Mouse (Mus musculus): ENCODE data around the gene Avpr1b. TPM values are rescaled to one million over a fixed set of nuclear protein-coding genes. Genes with fewer than 3 reads are reported as not detected.
"Not testable (repeated sequence)": the region's sequence is repeated elsewhere in the genome, so short reads cannot be mapped to it uniquely, and the experiment has no call there.

The Avpr1b gene
- not detected in 2 replicates for polyA plus RNA-seq (2012; rRNA removed)

DNA sequence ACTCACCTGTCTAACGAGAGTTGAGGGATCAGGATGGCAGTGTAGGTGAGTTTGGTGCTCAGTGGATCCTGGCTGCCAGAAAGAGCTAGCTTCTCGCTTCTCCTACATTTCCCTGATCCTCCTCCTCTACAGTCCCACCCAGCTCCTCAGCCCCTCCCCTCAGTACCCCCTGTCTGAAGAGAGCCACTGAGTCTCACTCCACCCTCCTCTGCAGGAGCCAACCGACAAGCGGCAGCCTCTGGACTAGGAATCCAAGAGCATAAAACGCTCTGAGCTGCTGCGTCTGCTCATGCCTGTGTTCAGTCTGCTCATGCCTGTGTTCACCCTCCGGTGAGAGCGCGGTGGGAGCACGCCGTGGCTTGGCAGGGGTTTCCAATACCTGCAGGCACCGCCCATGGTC is at the start of gene Avpr1b:
Gene Avpr1b (plus strand): TSS at position 335 of the 400 bp plus-strand sequence.
- no peak for DNase-seq (ENCODE audit: low spot score)

DNA sequence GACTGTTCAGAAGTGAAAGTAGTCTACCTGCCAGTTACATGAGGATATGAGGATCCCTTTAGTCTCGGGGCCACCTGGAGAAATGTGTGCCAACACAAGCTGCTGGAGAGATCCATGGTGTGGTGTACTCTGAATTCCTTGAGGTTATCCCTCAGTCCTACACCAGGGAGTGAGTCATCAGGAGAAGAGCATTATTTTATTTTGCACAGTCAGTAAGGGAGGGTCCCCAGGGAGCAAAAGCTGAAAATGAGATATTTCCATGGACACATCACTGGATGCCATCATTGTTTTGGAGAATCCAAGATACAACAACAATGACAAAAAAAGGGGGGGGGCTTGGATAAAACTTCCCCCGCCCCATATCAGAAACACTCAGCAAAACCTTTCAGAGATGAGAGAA is 47.1 kb upstream of the Avpr1b start:
- no peak for DNase-seq (ENCODE audit: low spot score)

DNA sequence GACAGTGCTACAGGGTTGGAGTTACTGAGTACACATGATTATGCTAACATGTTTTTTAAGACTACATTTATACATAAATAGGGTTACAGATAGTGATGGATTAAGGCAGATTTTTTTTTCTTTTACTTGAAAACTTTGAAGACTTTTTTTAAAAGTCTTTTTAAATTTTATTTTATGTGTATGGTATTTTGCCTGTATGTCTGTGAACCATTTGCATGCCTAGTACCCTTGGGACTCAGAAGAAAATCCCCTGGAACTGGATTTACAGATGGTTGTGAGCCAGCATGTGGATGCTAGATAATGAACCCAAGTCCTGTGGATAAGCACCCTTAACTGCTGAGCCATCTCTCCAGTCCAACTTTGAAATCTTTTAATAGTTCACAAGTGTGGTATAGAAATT is 45.6 kb upstream of the Avpr1b start:
- no peak for DNase-seq (ENCODE audit: low spot score)

DNA sequence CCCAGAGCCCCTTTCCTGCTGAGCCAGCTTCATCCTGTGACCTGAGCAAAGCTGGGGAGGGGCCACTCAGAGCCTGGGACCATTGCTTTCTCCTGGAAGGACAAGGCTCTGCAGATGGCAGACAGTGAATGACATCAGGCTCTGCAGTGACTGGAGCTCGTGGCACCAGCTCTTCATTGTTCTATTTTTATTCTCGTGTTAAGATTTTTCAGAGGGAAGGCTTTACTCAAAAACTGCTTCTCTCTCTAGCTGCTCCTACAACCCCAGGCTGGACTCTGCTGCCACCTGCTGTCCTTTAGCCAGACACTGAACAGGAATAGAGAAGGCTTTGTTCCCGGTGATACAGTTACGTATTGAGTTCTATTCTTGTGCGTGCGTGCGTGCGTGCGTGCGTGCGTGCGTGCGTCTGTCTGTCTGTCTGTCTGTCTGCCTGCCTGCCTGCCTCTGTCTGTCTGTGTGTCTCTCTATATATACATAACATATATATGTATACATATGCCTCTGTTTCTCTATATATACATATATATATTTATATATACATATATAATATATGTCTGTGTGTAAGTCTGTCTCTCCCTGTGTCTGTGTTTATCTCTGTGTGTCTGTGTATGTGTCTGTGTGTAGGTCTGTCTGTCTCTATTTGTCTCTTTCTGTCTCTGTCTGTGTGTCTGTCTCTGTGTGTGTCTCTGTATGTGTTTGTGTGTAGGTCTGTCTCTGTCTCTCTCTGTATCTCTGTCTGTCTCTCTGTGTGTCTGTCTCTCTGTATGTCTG is 43.8 kb upstream of the Avpr1b start:
- DNase-seq (ENCODE audit: low spot score): peak; percentile 41

DNA sequence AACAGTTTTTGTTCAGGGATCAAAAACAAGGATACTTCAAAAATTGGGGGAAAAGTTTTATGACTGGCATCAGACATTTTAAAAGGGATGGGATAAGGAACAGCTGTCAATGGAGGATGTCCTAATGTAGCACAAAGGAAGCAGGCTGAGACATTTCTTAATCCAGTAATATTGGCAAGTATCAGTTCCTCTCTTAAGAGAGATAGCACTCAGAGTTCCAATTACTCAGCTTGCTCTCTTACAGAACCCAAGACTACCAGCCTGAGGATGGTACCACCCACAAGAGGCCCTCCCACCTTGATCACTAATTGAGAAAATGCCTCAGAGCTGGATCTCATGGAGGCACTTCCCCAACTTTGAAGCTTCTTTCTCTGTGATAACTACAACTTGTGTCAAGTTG is 38.5 kb upstream of the Avpr1b start:
- DNase-seq (ENCODE audit: low spot score): no peak

DNA sequence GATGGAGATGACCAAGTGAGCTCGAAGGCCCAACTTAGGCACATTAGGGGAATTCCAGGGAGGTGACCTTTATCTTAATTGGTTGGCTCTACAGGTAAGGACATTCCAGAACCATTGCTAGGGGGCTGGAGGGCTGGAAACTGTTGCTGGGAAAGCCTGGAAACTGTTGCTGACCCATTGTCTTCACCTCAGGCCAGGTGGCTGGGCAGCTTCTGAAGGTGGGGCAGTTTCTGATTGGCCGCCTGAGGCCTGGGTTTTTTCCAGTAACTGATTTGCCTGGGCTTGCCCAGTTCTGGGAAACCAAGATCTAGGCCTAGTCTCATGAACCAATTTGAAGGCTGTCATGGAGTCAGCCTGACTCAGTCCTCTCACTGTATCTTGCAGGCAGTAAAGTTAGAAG is 37.0 kb upstream of the Avpr1b start:
- no peak for DNase-seq (ENCODE audit: low spot score)

DNA sequence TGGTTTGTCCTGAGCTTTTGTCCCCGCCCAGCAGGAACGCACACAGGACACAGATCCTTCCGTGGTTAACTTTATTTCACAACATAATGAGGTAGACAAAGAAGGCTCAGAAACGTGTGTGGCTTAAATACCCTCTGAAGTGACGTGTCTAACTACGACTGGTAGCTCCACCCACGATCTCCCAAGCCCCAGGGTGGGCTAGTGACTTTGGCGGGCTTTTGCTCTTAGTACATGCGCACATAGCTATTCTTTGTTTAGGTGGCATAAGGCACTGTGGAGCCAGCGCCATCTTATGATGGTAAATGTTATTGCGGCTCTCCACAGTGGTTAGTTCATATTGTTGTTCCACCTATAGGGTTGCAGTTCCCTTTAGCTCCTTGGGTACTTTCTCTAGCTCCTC is 33.0 kb upstream of the Avpr1b start:
- not testable (repeated sequence) for DNase-seq (ENCODE audit: low spot score)

DNA sequence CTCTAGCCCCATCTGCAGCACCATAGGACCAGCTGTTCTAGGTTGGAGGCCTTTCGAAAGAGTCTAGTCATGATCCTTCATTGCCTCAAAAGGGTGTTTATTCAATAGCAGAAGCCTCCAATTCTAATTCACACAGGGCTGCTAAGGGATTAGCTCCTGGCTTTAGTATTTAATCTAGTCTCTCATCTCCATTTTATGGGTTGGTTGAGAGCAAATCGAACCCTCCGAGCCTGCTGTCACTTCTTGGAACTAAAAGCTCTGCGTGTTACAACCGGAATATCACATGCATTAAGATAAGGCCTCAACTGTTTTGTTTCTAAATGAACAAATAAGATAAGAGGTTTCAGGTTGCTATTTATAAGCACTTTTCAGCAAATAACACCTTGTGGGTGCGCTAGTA is 29.3 kb upstream of the Avpr1b start:
- no peak for DNase-seq (ENCODE audit: low spot score)

DNA sequence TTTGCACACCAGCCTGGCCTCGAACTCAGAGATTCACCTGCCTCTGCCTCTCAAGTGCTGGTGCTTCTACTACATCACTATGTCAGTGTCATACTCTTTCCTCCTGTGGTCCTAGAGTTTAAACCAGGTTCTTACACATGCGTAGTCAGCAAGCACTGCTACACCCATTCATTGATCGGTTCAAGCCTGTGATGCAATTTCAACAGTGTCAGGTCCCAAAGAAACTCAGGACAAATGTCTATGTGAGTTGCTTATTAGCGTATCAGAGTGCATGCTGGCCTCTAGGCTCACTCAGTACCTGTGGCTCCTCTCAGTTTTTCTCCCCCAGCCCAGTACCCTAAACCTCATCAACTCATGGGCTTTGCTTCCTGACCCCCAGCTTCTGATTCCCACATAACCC is 28.6 kb upstream of the Avpr1b start:
- DNase-seq (ENCODE audit: low spot score): no peak

DNA sequence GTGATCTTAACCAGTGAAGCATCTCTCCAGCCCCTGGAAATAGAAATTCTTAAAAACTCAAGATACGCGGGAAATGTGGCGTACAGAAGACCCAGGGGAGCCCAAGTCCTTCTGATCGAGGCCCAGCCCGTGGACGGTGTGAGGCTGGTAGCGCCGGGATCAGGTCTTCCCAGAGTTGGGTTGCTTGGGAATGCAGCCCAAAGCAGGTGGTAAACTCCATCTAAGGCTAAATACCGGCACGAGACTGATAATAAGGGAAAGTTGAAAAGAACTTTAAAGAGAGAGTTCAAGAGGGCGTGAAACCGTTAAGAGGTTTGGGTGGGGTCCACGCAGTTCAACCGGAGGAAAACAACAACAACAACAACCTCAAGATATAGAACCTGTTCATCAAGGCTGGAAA is 25.3 kb upstream of the Avpr1b start:
- no peak for DNase-seq (ENCODE audit: low spot score)

DNA sequence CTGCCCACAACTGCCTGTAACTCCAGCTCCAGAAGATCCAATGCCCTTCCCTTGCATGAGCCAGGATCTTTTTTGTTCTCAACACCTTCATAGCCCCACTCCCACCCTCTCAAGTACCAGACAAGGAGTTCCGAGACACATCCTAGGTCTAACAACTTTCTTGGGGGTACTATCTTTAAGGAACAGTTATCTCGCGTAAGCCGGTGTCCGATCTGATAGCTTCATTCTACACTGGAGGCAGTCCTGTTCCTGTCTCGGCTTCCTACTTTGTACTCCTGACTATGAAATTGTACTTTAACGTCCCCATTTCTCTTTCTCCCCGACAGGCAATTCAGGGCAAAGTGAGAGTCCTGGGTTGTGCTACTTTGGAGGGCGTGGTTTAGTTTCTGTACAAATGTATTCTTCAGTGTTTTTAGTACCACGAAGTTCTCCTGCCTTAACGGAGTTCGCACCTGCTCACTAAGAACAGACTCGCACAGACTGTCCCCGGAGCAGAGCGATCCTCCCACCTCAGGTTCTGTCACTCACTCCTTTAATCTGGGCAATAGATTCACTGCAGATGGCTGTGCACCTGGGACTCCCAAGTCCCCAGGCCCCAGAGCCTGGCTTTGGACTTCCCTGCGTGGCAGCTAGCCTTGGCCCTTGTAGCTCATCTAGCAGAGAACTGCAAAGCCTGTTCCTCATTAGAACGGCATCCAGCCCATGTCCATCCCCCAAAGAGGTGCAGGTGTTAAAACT is 19.9 kb upstream of the Avpr1b start:
- no peak for DNase-seq (ENCODE audit: low spot score)

DNA sequence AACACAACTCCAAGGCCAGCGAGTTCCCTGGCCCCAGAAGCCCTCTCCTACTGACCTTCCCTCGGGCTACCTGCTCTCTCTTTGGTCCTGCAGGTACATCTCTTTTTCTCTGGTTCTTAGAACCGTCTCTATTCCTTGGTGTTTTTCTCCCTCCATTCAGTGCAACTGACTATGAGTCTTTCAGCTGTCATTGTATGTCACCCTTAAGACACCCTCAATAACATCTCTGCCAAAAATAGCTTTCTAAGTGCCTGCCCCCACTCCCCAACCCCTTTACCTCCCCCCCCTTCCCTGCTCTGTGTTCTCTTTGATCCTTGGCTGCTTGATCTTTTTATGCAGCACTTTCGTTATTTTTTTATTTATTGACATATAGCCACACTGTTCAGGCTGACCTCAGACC is 18.6 kb upstream of the Avpr1b start:
- no peak for DNase-seq (ENCODE audit: low spot score)

DNA sequence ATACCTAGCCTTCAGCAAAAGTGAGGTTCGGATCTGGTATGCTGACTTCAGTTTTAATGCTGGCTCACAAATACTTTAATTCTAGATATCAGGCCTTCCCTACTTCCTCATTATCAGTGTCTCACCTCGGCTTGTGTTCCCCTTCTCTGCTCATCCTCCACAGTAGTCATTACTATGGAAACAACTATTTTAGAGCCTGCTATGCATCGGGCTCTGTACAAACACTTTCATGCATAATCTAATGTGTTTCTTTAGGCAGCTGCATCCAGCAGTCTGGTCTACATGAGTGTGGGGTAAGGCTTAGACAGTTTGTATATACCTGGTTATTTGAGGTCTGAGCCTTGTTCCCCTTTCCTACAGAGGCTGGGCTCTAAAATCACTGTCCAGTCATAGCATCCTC is 15.4 kb upstream of the Avpr1b start:
- DNase-seq (ENCODE audit: low spot score): no peak

DNA sequence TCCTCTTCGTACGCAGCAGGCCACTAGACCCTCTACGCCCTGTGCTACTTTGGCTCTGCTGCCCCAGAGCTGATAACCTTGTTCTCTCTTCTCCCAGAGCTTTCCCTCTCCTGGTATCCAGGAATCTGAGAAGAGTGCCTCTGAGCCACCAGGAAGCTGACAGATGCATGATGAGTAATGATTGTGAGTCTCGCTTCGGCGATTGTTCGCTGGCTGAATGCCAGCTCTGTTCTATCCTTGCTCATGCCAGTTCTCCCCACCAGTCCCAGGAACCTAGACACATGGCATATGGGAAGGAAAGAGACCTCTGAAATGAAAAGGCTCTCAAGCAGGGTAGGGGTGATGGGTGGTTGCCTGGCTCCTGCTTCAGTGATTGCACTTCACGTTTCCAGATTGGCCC is 12.2 kb upstream of the Avpr1b start:
- DNase-seq (ENCODE audit: low spot score): no peak

DNA sequence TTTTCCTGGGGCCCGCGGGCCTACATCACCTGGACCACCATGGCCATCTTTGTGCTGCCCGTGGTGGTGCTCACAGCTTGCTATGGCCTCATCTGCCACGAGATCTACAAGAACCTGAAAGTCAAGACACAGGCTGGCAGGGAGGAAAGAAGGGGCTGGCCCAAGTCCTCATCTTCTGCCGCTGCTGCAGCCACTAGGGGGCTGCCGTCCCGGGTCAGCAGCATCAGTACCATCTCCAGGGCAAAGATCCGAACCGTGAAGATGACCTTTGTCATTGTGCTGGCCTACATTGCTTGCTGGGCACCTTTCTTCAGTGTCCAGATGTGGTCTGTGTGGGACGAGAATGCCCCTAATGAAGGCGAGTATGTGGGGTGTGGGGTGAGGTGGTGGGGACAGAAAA is 1.3 kb downstream of the Avpr1b start:
- DNase-seq (ENCODE audit: low spot score): no peak

DNA sequence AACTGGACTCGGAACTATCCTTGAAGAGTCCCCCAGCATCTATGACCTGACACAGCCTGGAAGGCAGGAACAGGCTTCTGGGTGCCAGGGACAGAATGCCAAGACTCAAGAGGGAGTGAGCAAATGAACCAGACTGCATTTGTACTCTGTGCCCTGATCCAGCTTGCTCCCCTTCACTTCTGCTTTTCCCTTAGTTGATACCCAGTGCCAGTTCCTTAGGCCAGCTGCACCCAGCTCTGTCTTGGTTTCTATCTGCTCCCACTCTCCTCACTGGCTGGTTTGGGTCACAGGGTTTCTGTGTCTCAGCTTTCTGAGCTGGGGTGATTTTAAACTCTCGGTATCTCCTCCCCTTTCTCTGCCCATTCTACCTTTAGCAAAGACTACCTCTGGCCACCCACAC is 7.7 kb downstream of the Avpr1b start:
- no peak for DNase-seq (ENCODE audit: low spot score)

DNA sequence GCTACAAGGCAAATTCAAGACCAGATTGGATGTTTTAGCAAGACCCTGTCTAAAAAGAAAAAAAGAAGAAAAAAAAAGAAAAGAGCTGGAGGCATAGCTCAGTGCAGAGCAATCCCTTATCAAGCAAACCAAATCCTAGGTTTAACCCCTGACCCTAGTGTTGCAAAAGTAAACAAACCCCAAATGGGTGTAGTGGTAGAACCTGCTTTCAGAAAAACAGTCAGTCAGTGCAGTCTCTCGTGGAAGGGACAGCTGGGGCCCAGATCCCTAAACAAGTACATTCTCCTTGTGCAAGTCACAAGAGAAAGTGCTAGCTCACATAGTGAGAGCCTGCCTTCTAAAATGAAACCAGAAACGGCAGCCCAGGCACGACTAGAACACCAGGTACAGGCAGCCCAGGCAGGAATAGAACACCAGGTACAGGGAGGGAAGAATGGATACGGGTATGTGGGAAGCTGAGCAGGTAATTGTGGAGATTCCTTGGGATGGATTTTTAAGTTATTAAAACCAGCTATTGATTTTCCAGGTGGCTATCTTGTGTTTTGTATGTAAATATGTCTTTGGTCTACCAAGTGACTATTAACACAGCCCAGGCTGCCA is 13.6 kb downstream of the Avpr1b start:
- DNase-seq (ENCODE audit: low spot score): peak; percentile 36

DNA sequence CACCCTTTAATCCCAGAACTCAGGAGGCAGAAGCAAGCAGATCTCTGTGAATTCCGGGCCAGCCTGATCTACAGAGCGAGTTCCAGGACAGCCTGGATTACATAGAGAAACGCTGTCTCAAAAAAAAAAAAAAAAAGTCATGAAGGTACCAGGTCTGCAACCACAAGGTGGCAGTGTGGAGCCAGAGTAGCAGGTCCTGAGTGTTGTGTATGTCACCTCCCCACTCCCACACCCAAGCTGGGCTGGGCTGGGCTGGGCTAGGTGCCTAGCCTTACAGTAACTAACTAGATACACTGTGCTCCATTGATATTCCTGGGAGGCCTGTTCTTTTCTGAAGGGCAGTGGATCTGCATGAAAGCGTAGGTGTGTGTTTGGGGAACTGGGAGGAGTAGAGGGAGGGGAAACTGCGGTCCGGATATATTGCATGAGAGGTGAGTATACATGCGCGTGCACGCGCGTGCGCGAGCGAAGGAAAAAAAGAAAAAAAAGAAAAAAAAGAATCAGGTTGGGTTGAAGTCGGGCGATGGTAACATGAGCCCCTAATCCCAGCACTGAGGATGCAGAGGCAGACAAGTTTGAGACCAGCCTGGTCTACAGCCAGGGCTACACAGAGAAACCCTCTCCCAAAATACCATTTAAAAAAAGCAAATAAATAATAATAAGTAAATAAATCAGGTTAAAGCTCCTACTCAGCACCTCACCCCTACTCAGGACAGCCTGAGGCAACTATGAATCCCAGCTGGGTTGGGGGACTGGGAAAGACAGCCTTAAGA is 14.5 kb downstream of the Avpr1b start:
- DNase-seq (ENCODE audit: low spot score): peak; percentile 63

DNA sequence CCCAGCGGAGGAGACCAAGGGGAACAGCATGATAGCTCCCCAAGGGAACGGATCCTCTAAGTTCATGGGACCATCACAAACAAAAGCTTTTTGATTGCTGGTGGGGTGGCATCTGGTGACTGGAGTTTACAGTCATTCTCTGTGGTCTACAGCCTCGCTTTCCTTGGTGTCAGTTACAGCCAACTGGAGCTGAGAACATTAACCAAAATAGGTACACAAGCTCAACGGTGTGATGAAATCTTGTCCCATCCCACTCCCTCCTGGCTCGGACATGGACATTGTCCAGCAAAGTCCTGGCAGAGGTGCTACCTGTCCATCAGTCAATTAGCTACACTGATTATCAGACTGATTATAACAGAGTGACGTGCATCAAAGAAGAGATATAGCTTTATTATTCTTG is 15.6 kb downstream of the Avpr1b start:
- DNase-seq (ENCODE audit: low spot score): no peak

DNA sequence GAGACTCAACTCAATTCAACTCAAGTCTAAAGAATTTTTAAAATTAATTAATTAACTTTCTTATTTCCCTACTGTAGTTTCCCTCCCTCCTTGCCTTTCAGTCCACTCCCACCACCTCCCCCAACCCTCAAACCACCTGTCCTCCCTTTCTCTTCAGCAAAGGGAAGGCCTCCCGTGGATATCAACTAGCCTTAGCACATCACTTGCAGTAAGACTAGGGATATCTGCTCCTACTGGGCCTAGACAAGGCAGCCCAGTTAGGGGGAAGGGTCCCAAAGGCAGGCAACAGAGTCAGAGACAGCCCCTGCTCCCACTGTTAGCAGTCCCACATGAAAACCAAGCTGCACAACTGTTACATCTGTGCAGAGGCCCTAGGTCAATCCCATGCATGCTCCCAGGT is 17.1 kb downstream of the Avpr1b start:
- no peak for DNase-seq (ENCODE audit: low spot score)

DNA sequence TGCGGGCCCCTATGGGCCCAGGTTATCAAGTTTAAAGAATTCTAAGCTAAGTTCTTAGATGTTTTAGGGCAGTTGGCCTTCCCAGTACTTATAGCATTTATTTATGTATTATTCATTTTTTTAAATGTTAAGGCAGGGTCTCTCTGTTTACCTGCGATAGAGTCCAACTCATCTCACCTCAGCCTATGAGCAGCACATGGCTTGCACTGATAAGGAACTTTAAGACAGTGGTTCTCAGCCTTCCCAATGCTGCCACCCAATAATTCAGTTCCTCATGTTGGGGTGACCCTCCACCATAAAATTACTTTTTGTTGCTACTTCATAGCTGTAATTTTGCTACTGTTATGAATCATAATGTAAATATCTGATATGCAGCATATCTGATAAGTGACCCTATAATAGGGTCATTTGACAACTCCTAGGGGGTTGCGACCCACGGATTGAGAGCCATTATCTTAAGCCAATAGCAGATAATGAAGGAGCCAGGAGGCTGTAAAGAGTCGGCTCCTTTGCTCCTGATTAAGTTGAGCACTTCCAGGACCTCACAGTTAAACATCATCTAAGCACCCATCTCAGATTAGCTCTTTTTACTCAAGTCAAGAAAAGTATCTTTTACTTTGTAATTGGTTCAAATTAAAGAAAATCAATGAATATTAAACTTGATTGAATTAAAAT is 17.6 kb downstream of the Avpr1b start:
- no peak for DNase-seq (ENCODE audit: low spot score)

DNA sequence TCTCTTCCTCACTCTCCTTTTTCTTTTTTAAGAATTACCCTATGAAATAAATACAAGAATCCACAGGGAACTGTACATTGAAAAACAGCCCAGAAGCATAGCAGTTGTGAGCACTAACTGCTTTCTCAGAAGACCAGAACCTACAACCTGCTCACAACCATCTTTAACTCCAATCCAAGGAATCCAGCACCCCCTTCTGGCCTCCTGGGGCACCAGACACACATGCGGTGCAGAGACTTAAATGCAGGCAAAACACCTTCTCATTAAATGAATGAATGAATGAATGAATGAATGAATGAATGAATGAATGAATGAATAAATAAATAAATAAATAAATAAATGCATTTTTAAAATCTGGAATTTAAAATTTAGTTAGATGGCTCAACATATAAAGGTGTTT is 19.5 kb downstream of the Avpr1b start:
- no peak for DNase-seq (ENCODE audit: low spot score)

All from urinary bladder, adult 2 months (tissue).